Mouse (Mus musculus) layer of hippocampus, postnatal 25 days (tissue): ENCODE measurements at regions not wholly inside any gene's neighbourhood (a gene's known extent, or its start where the extent isn't known, plus 50 kb on each side); places are given as distances from the start of the nearest gene placed in this dataset.

Experiments
- DNase-seq, 2 experiments: peaks; one replicate each; pipeline ENCODE4 v3.0.0; 2022; ENCODE audit warnings: mixed read lengths in 2 of 2, low spot score in 1 of 2; ENCODE audit errors: extremely low spot score in 1 of 2

GRCm38 (mm10) chr17:31775037-31775436 lies 80.6 kb downstream of the Sik1 start:
- no peak for DNase-seq

GRCm38 (mm10) chr17:31775966-31776365 lies 79.6 kb downstream of the Sik1 start:
- no peak for DNase-seq

- no peak for DNase-seq
Observed at GRCm38 (mm10) chr17:31776949-31777607, 78.5 kb downstream of the Sik1 start.

- DNase-seq, result no peak
Observed at GRCm38 (mm10) chr17:31777751-31778150, 77.9 kb downstream of the Sik1 start.

- no peak for DNase-seq
Observed at GRCm38 (mm10) chr17:31779466-31779865, 76.1 kb downstream of the Sik1 start.

- DNase-seq, result no peak
Observed at GRCm38 (mm10) chr17:31782251-31782650, 73.4 kb downstream of the Sik1 start.

- no peak for DNase-seq
Observed at GRCm38 (mm10) chr17:31783071-31783470, 72.5 kb downstream of the Sik1 start.

GRCm38 (mm10) chr17:31788316-31788715 lies 67.3 kb downstream of the Sik1 start:
- DNase-seq, result no peak

- no peak for DNase-seq
Observed at GRCm38 (mm10) chr17:31789068-31789583, 66.5 kb downstream of the Sik1 start.

- DNase-seq, result no peak
Observed at GRCm38 (mm10) chr17:31789906-31790279, 65.7 kb downstream of the Sik1 start.

- no peak for DNase-seq
Observed at GRCm38 (mm10) chr17:31790280-31791063, 65.1 kb downstream of the Sik1 start.

GRCm38 (mm10) chr17:31791656-31792055 lies 63.9 kb downstream of the Sik1 start:
- no peak for DNase-seq

GRCm38 (mm10) chr17:31793040-31793439 lies 62.6 kb downstream of the Sik1 start:
- DNase-seq, result no peak

GRCm38 (mm10) chr17:31793521-31793920 lies 62.1 kb downstream of the Sik1 start:
- no peak for DNase-seq

- DNase-seq, result no peak
Observed at GRCm38 (mm10) chr17:31793964-31794363, 61.6 kb downstream of the Sik1 start.
